Mouse (Mus musculus) neural tube, embryonic 12.5 days (tissue): Measurements from ENCODE around the gene Efcc1. TPM values are rescaled to one million over a fixed set of nuclear protein-coding genes. Genes with fewer than 3 reads are reported as not detected.

ENCODE experiments used
- ATAC-seq: fragments of 200-750 bp; cut with Nextera tagmentation; 2 replicates; pipeline ENCODE4 v1.8.0; 2017; ENCODE audit warnings: low read depth, mild to moderate bottlenecking, moderate TSS enrichment, moderate library complexity; ENCODE audit not compliant: low FRiP score
- H3K27ac ChIP-seq: fragments of 300-500 bp; sonication (generic); 2 replicates; pipeline ENCODE4 v1.5.1; 2016
- H3K27me3 ChIP-seq: fragments of 300-500 bp; sonication (generic); replicated peaks from 2 replicates; pipeline ENCODE4 v1.6.1; 2016; ENCODE audit warnings: mild to moderate bottlenecking
- H3K36me3 ChIP-seq: fragments of 300-500 bp; sonication (generic); 2 replicates; pipeline ENCODE4 v1.6.1; 2016; ENCODE audit warnings: mild to moderate bottlenecking
- H3K4me1 ChIP-seq: fragments of 300-500 bp; sonication (generic); 2 replicates; pipeline ENCODE4 v1.6.1; 2016
- H3K4me2 ChIP-seq: fragments of 300-500 bp; sonication (generic); replicated peaks from 2 replicates; pipeline ENCODE4 v1.6.1; 2016; ENCODE audit warnings: mild to moderate bottlenecking
- H3K4me3 ChIP-seq: fragments of 300-500 bp; sonication (generic); 2 replicates; pipeline ENCODE4 v1.5.1; 2016
- H3K9ac ChIP-seq: fragments of 300-500 bp; sonication (generic); 2 replicates; pipeline ENCODE4 v1.6.1; 2016; ENCODE audit warnings: mild to moderate bottlenecking
- H3K9me3 ChIP-seq: fragments of 300-500 bp; sonication (generic); 2 replicates; pipeline ENCODE4 v1.6.1; 2016; ENCODE audit warnings: mild to moderate bottlenecking
- WGBS: fragments of 180-500 bp; shearing (Covaris S2); methylation state at CpG from one replicate; pipeline ENCODE4 v1.1.7; 2016; 5-methylcytosine and 5-hydroxymethylcytosine counted together
- polyA plus RNA-seq: library from polyadenylated mRNA; unstranded; fragments of >200 nt; fragmentation: Nextera tagmentation; extraction: Ambion mirVana; gene quantifications from 2 replicates; pipeline ENCODE4 v1.2.1, GENCODE M21; 2016

Efcc1 gene
- polyA plus RNA-seq, 1 experiment from 2014 or later: 9.3 TPM

DNA sequence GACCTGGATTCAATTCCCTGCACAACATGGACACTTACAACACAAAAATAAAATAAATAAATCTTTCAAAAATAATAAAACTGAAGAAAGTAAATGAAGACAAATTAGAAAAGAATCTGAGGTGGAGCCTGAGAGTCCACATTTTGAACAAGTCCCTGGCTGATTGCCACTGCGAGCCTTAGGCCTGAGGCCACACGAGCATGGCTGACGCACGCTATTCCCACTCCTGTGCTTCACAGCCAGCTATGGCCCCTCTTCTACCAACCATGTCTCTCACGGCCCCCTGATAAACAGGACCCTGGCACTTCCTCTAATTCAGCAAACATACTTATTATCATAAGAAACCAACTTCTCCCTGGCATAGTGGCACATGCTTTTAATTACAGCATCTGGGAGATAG, 56.0 kb downstream of the Efcc1 start:
- Histone ChIP-seq H3K27me3 (no peaks in the 10 kb centered on the region), H3K27ac (no peak overlapping the region), H3K4me2 (no peak overlapping the region), H3K9ac (no peak overlapping the region), H3K36me3 (peaks cover 5% of the 10 kb centered on the region; the same call in 1 of the 2 replicates), H3K4me3 (no peak overlapping the region), H3K4me1 (peaks cover 10% of the 10 kb centered on the region), H3K9me3 (no peaks in the 10 kb centered on the region)
- whole genome bisulfite sequencing: 89% methylated on average over 5 of the region's 5 CpGs
- ATAC-seq: no peak

DNA sequence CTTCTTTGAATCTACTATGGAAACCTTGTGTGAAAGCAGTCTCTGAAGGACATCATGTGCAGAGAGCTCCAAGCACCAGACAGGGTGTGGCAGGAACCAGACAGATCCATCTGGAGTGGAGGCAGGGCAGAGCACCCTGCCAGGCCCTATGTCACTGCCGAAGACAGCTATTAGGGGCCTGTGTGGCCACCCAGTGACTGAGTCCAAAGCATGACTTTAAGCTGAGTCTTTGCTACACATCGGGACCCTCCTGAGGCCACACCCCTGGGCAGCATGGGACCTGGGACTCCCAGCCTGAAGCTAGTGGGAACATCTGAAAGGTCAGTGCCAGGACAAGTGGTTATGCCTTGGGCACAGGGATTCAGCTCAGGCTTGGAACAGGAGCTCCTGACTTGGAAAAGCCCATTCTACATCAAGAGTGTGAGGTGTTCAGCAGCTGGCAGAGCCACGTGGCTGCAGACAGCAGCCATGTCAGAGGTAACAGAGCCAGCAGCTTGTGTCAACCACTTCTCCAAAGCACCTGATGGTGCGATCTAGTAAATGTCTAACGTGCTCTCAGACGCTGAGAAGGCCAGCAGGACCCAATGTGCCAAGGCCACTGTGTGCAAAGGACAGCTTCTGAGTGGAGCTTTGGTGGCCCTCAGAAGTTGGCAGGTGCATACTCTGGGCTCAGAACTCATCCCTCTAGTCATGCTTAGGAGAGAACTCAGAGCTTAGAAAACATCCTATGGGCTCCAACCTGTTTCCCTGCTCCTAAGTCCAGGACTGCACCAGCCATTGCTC, 56.6 kb downstream of the Efcc1 start:
- no peaks in the 10 kb centered on the region for H3K9me3 ChIP-seq
- H3K9ac ChIP-seq: no peak overlapping the region
- H3K4me3 ChIP-seq: no peak overlapping the region
- H3K27me3 ChIP-seq: no peaks in the 10 kb centered on the region
- no peak overlapping the region for H3K4me2 ChIP-seq
- H3K36me3 ChIP-seq: peaks cover 11% of the 10 kb centered on the region
- ATAC-seq: no peak
- 85% methylated on average over 6 of the region's 6 CpGs for WGBS
- peaks cover 10% of the 10 kb centered on the region for H3K4me1 ChIP-seq
- H3K27ac ChIP-seq: no peak overlapping the region

DNA sequence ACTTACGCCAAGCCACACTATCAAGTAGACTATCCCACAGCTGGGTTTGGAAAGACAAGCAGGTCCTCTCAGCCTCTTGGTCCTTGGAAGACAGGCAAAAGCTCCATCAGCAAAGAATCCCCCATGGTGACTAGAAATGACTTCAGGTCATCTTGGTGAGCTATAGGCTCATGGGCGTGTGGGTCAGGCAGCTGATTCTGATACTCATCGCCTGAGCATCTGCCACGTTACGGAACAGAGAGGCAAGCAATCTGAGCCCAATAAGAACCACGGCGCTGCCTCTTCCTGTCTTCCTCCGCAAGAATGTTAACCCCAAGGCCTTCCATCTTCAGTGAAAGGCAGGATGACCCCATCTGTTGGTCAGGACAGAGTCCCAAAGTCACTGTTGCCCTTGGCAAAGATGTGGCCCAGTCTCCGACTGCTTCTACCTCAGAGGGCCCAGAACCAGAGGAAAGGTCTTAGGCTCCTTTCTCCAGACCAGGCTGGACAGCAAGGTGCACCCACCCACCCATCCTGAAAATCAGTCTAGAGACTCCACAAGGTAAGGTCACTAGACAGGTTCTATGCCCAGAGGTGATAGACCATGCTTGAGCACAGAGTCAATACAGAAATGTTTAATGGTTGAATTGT, 57.7 kb downstream of the Efcc1 start:
- peaks cover 10% of the 10 kb centered on the region for H3K4me1 ChIP-seq
- H3K36me3 ChIP-seq: peaks cover 16% of the 10 kb centered on the region
- no peaks in the 10 kb centered on the region for H3K9me3 ChIP-seq
- no peak overlapping the region for H3K4me3 ChIP-seq
- ATAC-seq: no peak
- 91% methylated on average over 9 of the region's 9 CpGs for WGBS
- no peak overlapping the region for H3K27ac ChIP-seq
- H3K4me2 ChIP-seq: no peak overlapping the region
- no peak overlapping the region for H3K9ac ChIP-seq
- H3K27me3 ChIP-seq: no peaks in the 10 kb centered on the region

DNA sequence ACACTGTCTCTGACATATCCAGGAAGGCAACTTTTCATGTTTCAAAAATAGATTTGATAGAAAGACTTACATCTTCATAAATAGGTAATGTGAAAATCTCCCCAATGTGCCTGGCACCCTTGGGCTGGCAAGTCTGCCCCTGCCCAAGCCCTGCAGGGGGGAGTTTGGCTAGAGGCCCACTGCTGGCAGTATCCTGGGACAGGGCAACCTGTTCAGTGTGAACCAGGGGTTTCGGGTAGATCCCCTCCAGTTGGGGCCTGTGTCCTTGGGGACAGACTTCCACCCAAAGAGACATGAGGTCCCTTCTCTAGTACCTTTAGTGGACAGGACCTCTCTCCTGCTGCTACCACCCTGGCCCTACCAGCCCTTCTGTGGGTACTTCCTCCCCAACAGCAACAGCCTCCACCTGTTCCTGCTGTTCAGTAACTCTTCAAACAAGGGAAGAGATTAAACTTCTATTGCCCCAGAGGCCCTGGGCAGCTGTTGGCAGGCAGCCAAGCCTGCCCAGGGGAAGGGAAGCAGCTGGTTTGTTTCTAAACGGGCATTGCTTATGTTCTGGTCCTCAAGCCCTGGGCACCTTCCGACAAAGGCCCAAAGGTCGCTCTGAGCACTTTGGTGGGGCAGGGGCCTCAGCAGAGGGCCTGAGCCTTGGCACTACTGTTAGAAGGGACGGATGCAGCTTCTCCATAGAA, 58.4 kb downstream of the Efcc1 start:
- no peak overlapping the region for H3K9ac ChIP-seq
- WGBS: 54% methylated on average over 5 of the region's 5 CpGs
- H3K27ac ChIP-seq: no peak overlapping the region

DNA sequence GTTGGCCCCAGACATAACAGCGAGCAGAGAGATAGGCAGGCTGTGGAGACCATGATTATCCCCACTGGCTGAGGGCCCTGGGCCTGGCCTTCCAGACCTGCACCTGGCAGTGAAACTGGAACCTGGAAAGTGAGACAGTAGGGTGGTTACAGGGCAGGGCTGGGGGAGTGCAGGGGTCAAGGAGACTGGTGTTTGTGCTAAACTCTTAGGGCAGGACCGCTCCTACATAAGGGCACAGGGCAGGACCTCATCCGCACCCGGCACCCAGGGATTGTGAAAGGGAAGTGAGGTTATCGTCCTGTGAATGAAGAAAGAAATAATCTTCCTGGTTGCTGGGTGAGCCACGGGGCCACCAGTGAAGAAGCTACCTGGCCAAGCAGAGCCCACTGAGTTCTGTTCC, 59.1 kb downstream of the Efcc1 start:
- 96% methylated on average over 6 of the region's 6 CpGs for WGBS
- H3K27me3 ChIP-seq: no peaks in the 10 kb centered on the region
- no peak overlapping the region for H3K9ac ChIP-seq
- no peak overlapping the region for H3K4me2 ChIP-seq
- H3K9me3 ChIP-seq: no peaks in the 10 kb centered on the region
- H3K36me3 ChIP-seq: peaks cover 16% of the 10 kb centered on the region
- no peak overlapping the region for H3K4me3 ChIP-seq
- no peak for ATAC-seq
- H3K27ac ChIP-seq: no peak overlapping the region
- peaks cover 10% of the 10 kb centered on the region for H3K4me1 ChIP-seq

More for the DNA sequence above, 58.4 kb downstream of the Efcc1 start:
- no peak overlapping the region for H3K4me2 ChIP-seq
- H3K36me3 ChIP-seq: peaks cover 16% of the 10 kb centered on the region
- H3K4me1 ChIP-seq: peaks cover 10% of the 10 kb centered on the region
- no peak overlapping the region for H3K4me3 ChIP-seq
- H3K9me3 ChIP-seq: no peaks in the 10 kb centered on the region
- ATAC-seq: 0 out of 2 replicates have a peak, but pooled peaks have one; percentile 33
- no peaks in the 10 kb centered on the region for H3K27me3 ChIP-seq

DNA sequence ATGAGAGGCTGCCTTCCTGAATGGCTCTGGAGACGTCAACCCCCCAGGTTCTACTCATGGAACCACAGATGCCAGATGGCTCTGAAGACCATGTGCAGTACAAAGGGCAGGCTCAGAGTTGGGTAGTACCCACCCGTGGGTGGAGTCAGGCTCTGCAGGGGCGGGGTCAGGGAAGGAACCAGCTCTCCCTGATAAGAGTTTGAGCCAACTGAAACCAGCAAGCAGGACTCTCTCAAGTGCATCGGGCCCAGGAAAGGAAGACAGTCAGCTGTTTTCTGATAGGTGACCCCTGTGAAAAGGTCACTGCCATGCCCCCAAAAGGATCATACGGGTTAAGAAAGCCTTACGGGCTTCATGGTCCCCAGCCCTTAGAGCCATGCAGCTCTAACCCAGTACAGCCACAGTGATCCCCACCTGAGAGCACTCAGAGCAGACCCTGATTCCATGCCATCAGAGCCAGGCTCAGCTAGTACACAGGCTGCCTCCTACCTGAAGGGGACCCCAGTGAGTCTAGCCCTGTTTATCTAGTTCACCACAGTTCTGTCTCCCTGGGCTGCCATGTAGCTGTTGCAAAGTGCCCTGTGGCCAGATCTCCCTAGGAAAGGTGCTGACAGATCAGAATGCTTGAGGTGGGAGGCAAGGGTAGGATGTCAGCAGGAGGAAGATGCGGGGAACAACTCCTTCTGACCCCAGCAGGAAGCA, 60.3 kb downstream of the Efcc1 start:
- no peak overlapping the region for H3K27ac ChIP-seq
- no peak for ATAC-seq
- H3K4me3 ChIP-seq: no peak overlapping the region
- no peak overlapping the region for H3K9ac ChIP-seq
- 80% methylated on average over 7 of the region's 7 CpGs for whole genome bisulfite sequencing
- no peak overlapping the region for H3K4me2 ChIP-seq
- no peaks in the 10 kb centered on the region for H3K27me3 ChIP-seq
- peaks cover 16% of the 10 kb centered on the region for H3K36me3 ChIP-seq
- no peaks in the 10 kb centered on the region for H3K9me3 ChIP-seq
- peaks cover 10% of the 10 kb centered on the region for H3K4me1 ChIP-seq

DNA sequence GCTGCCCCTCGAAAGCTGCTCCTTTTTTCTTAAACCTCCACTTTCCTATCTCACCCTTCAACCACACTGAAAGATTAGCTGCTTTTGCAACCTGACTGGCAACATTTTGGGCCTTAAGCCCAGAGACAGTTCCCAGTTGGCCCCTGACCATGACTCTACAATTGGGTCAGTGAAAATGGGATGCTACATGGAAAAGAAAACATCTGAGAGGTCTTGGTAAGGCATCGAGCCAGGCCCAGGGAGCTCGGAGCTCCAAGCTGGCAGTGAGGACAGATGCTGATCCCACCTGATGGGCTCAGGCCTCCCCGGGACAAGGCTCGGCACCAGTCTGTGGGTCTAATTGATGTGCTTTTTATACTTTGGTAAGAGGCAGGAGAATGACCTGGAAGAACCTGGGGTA, 61.2 kb downstream of the Efcc1 start:
- Histone ChIP-seq H3K4me2 (no peak overlapping the region), H3K27me3 (no peaks in the 10 kb centered on the region), H3K4me1 (peaks cover 10% of the 10 kb centered on the region), H3K9me3 (no peaks in the 10 kb centered on the region), H3K27ac (no peak overlapping the region), H3K36me3 (peaks cover 16% of the 10 kb centered on the region), H3K9ac (no peak overlapping the region), H3K4me3 (no peak overlapping the region)
- 93% methylated on average over 5 of the region's 5 CpGs for WGBS
- no peak for ATAC-seq

DNA sequence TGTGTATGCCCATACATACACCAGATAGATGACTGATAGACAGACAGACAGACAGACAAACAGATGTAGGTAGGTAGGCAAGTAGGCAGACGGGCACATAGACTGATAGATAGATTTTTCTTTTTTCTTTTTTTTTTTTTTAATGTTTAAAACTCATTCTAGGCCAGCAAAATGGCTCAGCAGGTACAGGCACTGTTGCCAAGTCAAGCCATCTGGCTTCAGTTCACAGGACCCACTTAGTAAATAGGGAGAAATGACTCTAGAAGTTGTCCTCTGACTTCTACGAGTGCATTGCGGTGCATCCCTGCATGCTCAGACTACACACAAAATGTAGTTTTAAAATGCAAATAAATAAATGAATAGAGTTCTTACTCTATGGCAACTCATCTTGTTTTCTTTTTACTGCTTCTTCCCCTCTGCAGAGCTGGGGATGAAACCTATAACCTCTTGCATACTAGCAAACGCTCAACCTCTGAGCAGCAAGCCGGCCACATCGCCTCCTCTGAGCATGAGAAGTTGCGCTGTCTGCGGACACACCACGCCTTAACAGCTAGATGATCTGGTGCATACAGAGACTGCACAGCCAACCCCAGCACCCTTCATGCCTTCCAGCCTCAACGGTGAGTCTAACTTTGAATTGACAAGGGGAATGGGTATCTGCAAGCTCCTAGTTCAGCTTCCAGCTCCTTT, 63.3 kb downstream of the Efcc1 start:
- Histone ChIP-seq H3K9ac (no peak overlapping the region), H3K4me3 (no peak overlapping the region), H3K36me3 (peaks cover 16% of the 10 kb centered on the region), H3K27me3 (no peaks in the 10 kb centered on the region), H3K27ac (no peak overlapping the region), H3K9me3 (no peaks in the 10 kb centered on the region), H3K4me1 (peaks cover 9% of the 10 kb centered on the region), H3K4me2 (no peak overlapping the region)
- WGBS: 93% methylated on average over 10 of the region's 10 CpGs
- ATAC-seq: no peak

DNA sequence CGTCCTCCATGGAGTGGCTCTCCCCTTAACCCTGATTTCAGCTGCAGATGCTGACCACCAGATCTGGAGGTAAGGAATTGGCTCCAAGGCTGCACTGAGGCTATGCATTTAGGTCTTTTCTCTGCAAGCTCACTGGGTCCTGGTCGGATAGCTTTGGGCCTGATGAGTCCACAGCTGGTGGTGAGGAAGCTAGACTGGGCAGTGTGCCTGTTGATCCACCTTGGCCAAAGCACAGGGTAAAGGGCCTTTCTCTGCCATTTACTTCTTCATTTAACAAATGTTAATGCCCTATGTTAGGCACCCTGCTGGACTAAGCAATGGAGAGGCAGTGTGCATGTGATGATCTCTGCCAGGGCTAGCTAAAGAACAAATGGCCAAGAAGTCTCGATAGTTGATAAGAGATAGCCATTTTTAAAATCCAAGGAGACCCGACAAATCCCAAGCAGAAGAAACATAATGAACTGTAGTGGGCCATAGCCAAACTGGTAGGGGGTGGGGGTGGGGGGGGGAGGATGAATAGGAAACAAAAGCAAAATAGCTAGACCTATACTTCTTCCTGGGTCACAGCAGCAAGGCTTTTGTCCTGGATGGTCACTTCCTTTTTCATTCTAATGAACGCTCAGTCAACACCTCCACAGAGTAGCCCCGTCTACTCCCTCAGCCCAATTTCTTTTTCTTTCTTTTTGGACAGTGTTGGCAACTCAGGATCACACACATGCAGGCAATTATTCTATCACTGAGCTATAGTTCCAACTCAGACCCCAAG, 64.9 kb downstream of the Efcc1 start:
- no peak overlapping the region for H3K4me2 ChIP-seq
- ATAC-seq: no peak
- no peaks in the 10 kb centered on the region for H3K27me3 ChIP-seq
- no peaks in the 10 kb centered on the region for H3K4me1 ChIP-seq
- no peak overlapping the region for H3K27ac ChIP-seq
- no peaks in the 10 kb centered on the region for H3K9me3 ChIP-seq
- H3K4me3 ChIP-seq: no peak overlapping the region
- WGBS: 50% methylated on average over 6 of the region's 6 CpGs
- no peak overlapping the region for H3K9ac ChIP-seq
- H3K36me3 ChIP-seq: peaks cover 16% of the 10 kb centered on the region

DNA sequence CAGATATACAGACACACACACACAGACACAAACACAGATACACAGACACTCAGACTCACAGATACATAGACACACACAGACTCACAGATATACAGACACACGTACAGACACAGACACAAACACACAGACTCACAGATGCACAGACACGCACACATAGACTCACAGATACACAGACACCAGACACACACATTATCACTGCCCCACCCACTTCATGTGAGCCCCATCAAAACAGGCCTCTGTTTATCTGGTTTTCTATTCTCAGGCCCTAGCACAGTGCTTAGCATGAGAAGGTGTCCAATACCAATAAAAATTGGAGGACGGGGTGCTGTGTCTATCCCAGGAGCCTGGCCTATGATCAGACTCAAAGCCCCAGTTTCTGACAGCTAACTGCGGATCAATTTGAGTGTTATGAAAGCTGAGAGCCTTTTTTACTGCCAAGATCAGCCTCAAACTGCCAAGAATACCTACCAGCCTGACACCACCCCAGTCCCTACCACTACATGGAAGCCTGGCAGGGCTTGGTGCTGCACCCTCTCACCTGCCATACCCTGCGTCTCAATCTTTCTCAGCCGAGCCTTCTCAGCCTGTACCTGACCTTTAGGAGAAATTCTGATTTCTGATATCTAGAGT, 65.7 kb downstream of the Efcc1 start:
- H3K4me1 ChIP-seq: no peaks in the 10 kb centered on the region
- 91% methylated on average over 6 of the region's 6 CpGs for WGBS
- ATAC-seq: no peak

DNA sequence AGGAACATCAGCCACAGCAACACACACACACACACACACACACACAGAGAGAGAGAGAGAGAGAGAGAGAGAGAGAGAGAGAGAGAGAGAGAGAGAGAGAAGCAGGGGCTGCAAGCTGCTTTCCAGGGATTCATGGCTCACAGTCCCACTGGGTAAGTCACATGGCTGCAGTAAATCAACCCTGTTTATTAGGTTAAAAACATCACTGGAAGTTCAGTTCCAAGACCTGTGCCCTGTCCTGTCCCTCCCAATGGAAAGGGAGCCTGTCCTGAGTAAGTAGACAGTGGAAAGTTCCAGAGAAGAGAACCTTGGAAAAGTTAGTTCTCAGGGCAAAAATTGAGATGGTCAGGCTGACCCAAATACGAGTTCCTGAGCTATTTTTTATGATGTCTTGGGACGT, 66.7 kb downstream of the Efcc1 start:
- Histone ChIP-seq H3K36me3 (peaks cover 5% of the 10 kb centered on the region; the same call in 1 of the 2 replicates), H3K4me1 (no peaks in the 10 kb centered on the region), H3K9ac (no peak overlapping the region), H3K27me3 (no peaks in the 10 kb centered on the region), H3K4me3 (no peak overlapping the region), H3K4me2 (no peak overlapping the region), H3K9me3 (no peaks in the 10 kb centered on the region), H3K27ac (no peak overlapping the region)
- WGBS: 38% methylated on average over 2 of the region's 2 CpGs
- ATAC-seq: no peak

More for the DNA sequence above, 65.7 kb downstream of the Efcc1 start:
- peaks cover 12% of the 10 kb centered on the region for H3K36me3 ChIP-seq
- no peak overlapping the region for H3K9ac ChIP-seq
- no peaks in the 10 kb centered on the region for H3K9me3 ChIP-seq
- H3K27ac ChIP-seq: no peak overlapping the region
- H3K27me3 ChIP-seq: no peaks in the 10 kb centered on the region
- no peak overlapping the region for H3K4me3 ChIP-seq
- H3K4me2 ChIP-seq: no peak overlapping the region
